Mouse (Mus musculus): ENCODE data around the gene Tfip11.

DNA sequence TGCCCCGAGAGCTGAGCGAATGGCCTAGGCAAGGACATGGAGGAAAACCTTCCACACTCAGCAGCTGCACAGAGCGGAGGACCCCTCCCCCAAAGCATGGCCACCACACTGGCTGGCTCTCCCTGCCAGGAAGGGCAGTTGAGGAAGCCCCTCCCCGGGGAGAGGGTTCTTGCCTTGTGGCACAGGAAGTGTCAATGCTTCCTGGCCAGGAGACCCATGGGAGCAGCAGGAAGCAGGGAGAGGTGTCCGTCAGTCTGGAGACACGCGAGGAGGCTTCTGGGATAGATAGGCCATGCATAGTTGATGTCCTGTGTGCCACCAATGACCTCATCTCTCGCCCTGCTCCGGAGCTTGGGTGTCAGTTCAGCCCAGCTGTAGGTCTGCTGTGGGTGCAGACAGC is 30.2 kb downstream of the Tfip11 start:
- no peak for TF ChIP-seq CTCF (IDR thresholded peaks at IDR 0.05; ENCODE audit: extremely low read depth, insufficient read depth, insufficient read length, insufficient replicate concordance)
- no peak for TF ChIP-seq POLR2A (IDR thresholded peaks at IDR 0.05; ENCODE audit: low read depth, low read length)
